Mouse (Mus musculus): Measurements from ENCODE around the gene Hist2h2aa1.

- TF ChIP-seq CTCF (IDR thresholded peaks at IDR 0.05; ENCODE audit: control insufficient read depth, insufficient read depth, low read length) (no peak), POLR2A (IDR thresholded peaks at IDR 0.05; ENCODE audit: borderline replicate concordance, control insufficient read depth, low read depth, low read length) (no peak)
These were observed 3.7 kb downstream of the Hist2h2aa1 start for GRCm38 (mm10) chr3:96249034-96249345.
